In the genomic region with DNA sequence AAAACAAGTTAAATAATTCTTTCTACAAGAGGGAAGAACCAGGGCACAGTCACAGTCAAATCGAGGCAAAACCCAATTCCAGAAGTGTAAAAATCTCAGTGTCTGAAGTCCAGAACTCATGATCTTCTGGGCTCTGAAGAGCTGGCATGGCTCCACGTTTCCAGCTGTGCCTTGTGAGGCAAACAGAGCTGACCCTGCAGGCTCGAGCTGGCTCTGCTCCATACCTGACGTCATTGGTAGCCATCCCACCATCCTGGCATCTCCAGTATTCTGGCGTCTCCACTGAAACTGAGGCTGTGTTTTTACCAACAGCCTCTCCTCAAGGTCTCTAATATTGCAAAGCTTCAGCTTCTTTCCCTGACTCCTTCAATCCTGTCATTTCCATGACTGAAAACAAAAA, we compare ENCODE assay signal across 8 mouse cellular contexts.
DNase-seq lines count a peak whose midpoint lies in the region; ATAC-seq and TF ChIP-seq lines count a peak whose summit lies in the region.
"Had no signal": no experiment of that assay in that cellular context is flagged by ENCODE, and none has a peak within 500 bp of the region (broad histone marks: within the 10 kb centered on the region; RNA-seq: fewer than 3 reads in every experiment).

No protein-coding gene starts in this region.

- no peak overlapping the region for H3K9ac ChIP-seq in hindbrain, postnatal 0 days (replicated peaks; ENCODE audit: low read length)
- H3K9ac ChIP-seq in hindbrain, embryonic 12.5 days = no peak overlapping the region
- no peak overlapping the region for H3K9ac ChIP-seq in midbrain, embryonic 15.5 days
- H3K9ac ChIP-seq in forebrain, embryonic 11.5 days (ENCODE audit: low read length) = no peak overlapping the region

- H3K27me3 ChIP-seq in hindbrain, postnatal 0 days (ENCODE audit: insufficient read depth, low read length) = no peaks in the 10 kb centered on the region
- no peaks in the 10 kb centered on the region for H3K27me3 ChIP-seq in hindbrain, embryonic 12.5 days
- H3K27me3 ChIP-seq in midbrain, embryonic 15.5 days (replicated peaks) = no peaks in the 10 kb centered on the region
- H3K27me3 ChIP-seq in forebrain, embryonic 11.5 days (ENCODE audit: control insufficient read depth, insufficient read depth, low read length) = no peaks in the 10 kb centered on the region
- H3K27me3 ChIP-seq: megakaryocyte, embryonic 14.5 days had no signal

- H3K36me3 ChIP-seq in hindbrain, postnatal 0 days (ENCODE audit: insufficient read depth, low read length) = no peaks in the 10 kb centered on the region
- H3K36me3 ChIP-seq in hindbrain, embryonic 12.5 days = no peaks in the 10 kb centered on the region
- no peaks in the 10 kb centered on the region for H3K36me3 ChIP-seq in midbrain, embryonic 15.5 days (replicated peaks)
- H3K36me3 ChIP-seq in forebrain, embryonic 11.5 days (ENCODE audit: control insufficient read depth, insufficient read depth, low read length) = no peaks in the 10 kb centered on the region

- H3K4me3 ChIP-seq in hindbrain, postnatal 0 days (ENCODE audit: low read length) = no peak overlapping the region
- no peak overlapping the region for H3K4me3 ChIP-seq in hindbrain, embryonic 12.5 days
- no peak overlapping the region for H3K4me3 ChIP-seq in midbrain, embryonic 15.5 days
- no peak overlapping the region for H3K4me3 ChIP-seq in forebrain, embryonic 11.5 days (ENCODE audit: low read depth, low read length)
- H3K4me3 ChIP-seq: megakaryocyte, embryonic 14.5 days had no signal

- no peak for TF ChIP-seq CTCF in hindbrain, postnatal 0 days (IDR thresholded peaks at IDR 0.05; ENCODE audit: low read depth)

- no peak overlapping the region for H3K27ac ChIP-seq in hindbrain, postnatal 0 days
- no peak overlapping the region for H3K27ac ChIP-seq in hindbrain, embryonic 12.5 days
- H3K27ac ChIP-seq in midbrain, embryonic 15.5 days = no peak overlapping the region
- H3K27ac ChIP-seq in forebrain, embryonic 11.5 days (ENCODE audit: low read depth, low read length) = no peak overlapping the region

- H3K9me3 ChIP-seq in hindbrain, postnatal 0 days (ENCODE audit: low read length) = no peaks in the 10 kb centered on the region
- no peaks in the 10 kb centered on the region for H3K9me3 ChIP-seq in hindbrain, embryonic 12.5 days (replicated peaks)
- H3K9me3 ChIP-seq in midbrain, embryonic 15.5 days = no peaks in the 10 kb centered on the region
- no peaks in the 10 kb centered on the region for H3K9me3 ChIP-seq in forebrain, embryonic 11.5 days (ENCODE audit: control insufficient read depth, low read length)

- ATAC-seq in hindbrain, postnatal 0 days = no peak
- ATAC-seq in hindbrain, embryonic 12.5 days (ENCODE audit: low FRiP score) = no peak
- ATAC-seq in midbrain, embryonic 15.5 days (replicated peaks) = no peak
- no peak for ATAC-seq in forebrain, embryonic 11.5 days (replicated peaks; ENCODE audit: low FRiP score)

- WGBS in hindbrain, postnatal 0 days = 34% methylated on average over 5 of the region's 5 CpGs
- WGBS in hindbrain, embryonic 12.5 days = 64% methylated on average over 5 of the region's 5 CpGs
- 68% methylated on average over 5 of the region's 5 CpGs for whole genome bisulfite sequencing in midbrain, embryonic 15.5 days
- WGBS in forebrain, embryonic 11.5 days = 80% methylated on average over 5 of the region's 5 CpGs

- no peak overlapping the region for H3K4me2 ChIP-seq in hindbrain, postnatal 0 days (ENCODE audit: low read depth, low read length)
- no peak overlapping the region for H3K4me2 ChIP-seq in hindbrain, embryonic 12.5 days (replicated peaks)
- H3K4me2 ChIP-seq in midbrain, embryonic 15.5 days = no peak overlapping the region
- no peak overlapping the region for H3K4me2 ChIP-seq in forebrain, embryonic 11.5 days (ENCODE audit: low read depth, low read length, severe bottlenecking)

- peak; percentile 76 for DNase-seq in hindbrain, postnatal 0 days (ENCODE audit: low spot score)
- DNase-seq in MN1 (ENCODE audit: low spot score) = peak; percentile 62
- DNase-seq in cerebellum, adult 11-12 months = peak; percentile 4
- peak; percentile 31 for DNase-seq in kidney, adult 9 months
- no peak for DNase-seq in forebrain, embryonic 11.5 days (ENCODE audit: low spot score)

- H3K4me1 ChIP-seq in hindbrain, postnatal 0 days (ENCODE audit: insufficient read depth, low read length) = no peaks in the 10 kb centered on the region
- 0 out of 2 replicates have a peak, but pooled peaks cover 2% of the 10 kb centered on the region for H3K4me1 ChIP-seq in hindbrain, embryonic 12.5 days
- no peaks in the 10 kb centered on the region for H3K4me1 ChIP-seq in midbrain, embryonic 15.5 days
- no peaks in the 10 kb centered on the region for H3K4me1 ChIP-seq in forebrain, embryonic 11.5 days (replicated peaks; ENCODE audit: control insufficient read depth, insufficient read depth, low read length)
- H3K4me1 ChIP-seq: megakaryocyte, embryonic 14.5 days had no signal
